Mouse (Mus musculus): ENCODE data around the gene Jazf1. TPM values are rescaled to one million over a fixed set of nuclear protein-coding genes. Genes with fewer than 3 reads are reported as not detected.

Jazf1 gene
- polyA plus RNA-seq, 1 experiment from 2014 or later = 10.2 TPM

DNA sequence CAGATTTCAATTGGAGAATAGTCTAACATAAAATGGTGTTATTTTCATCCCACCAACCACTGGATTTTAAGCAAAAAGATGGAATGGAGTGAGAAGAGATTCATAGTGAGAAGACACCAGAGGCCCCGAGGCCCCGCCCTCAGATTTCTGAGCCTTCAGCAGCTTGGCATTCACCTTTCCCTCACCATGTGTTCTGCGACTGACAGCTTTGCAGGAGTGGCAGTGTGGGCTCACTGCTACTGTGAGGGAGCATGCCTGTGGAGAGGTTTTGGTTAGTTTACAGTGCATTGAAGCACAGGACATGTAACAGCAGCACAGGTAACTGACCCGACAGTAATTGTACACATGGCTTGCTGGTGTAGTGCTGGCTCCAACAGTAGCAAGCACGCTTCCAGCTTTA, 118.1 kb downstream of the Jazf1 start:
- Histone ChIP-seq H3K9ac (no peak overlapping the region), H3K27ac (no peak overlapping the region), H3K27me3 (no peaks in the 10 kb centered on the region), H3K9me3 (no peaks in the 10 kb centered on the region), H3K4me2 (no peak overlapping the region), H3K4me3 (replicated peaks) (no peak overlapping the region), H3K36me3 (replicated peaks) (no peaks in the 10 kb centered on the region), H3K4me1 (peaks cover 9% of the 10 kb centered on the region)
- ATAC-seq (ENCODE audit: low FRiP score) = no peak
- WGBS = 83% methylated on average over 5 of the region's 5 CpGs

DNA sequence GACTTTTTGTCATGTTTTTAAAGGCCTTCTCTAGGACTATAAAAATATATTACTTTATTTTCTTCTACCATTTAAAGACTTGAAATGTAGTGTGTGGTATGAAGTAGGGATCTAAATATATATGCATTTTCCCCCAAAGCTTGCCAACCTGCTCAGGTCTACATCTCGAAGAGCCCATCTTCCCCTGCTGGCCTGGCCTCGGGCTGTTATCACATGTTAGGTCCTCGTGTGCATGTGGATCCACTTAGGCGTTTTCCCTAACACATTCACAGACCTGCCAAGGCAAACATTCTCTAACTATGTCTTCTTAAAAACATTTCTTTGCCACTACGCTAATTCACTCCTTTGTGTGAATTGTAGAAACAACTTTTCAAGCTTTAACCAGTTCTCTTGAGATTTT, 125.9 kb downstream of the Jazf1 start:
- Histone ChIP-seq H3K27me3 (no peaks in the 10 kb centered on the region), H3K27ac (no peak overlapping the region), H3K9ac (no peak overlapping the region), H3K9me3 (no peaks in the 10 kb centered on the region), H3K4me2 (no peak overlapping the region), H3K4me1 (no peaks in the 10 kb centered on the region; the same call in 1 of the 2 replicates), H3K36me3 (replicated peaks) (no peaks in the 10 kb centered on the region), H3K4me3 (replicated peaks) (no peak overlapping the region)
- no peak for ATAC-seq (ENCODE audit: low FRiP score)
- WGBS = 82% methylated on average over 5 of the region's 5 CpGs

DNA sequence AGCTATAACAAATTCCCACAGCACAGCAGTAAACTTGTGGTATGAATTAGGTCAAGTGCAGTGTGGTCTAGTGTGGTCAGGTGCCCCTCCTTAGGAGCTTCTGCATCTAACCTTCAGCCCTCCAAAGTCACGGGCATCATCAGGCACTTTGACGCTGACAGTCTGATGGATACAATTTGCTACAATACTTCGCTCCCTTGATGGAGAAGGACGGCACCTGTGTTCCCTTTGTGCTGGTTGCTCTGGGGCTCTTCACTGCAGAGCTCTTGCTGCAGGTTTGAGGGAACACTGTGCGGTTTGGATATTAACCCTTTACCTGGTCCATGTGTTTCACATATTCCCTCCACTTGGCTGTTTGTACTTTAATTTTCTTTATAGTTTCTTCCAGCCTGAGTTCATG, 126.3 kb downstream of the Jazf1 start:
- no peak overlapping the region for H3K27ac ChIP-seq
- no peaks in the 10 kb centered on the region; the same call in 1 of the 2 replicates for H3K4me1 ChIP-seq
- H3K9ac ChIP-seq = no peak overlapping the region
- no peaks in the 10 kb centered on the region for H3K9me3 ChIP-seq
- H3K36me3 ChIP-seq (replicated peaks) = no peaks in the 10 kb centered on the region
- H3K4me3 ChIP-seq (replicated peaks) = no peak overlapping the region
- no peaks in the 10 kb centered on the region for H3K27me3 ChIP-seq
- ATAC-seq (ENCODE audit: low FRiP score) = no peak
- no peak overlapping the region for H3K4me2 ChIP-seq
- WGBS = 74% methylated on average over 5 of the region's 5 CpGs

DNA sequence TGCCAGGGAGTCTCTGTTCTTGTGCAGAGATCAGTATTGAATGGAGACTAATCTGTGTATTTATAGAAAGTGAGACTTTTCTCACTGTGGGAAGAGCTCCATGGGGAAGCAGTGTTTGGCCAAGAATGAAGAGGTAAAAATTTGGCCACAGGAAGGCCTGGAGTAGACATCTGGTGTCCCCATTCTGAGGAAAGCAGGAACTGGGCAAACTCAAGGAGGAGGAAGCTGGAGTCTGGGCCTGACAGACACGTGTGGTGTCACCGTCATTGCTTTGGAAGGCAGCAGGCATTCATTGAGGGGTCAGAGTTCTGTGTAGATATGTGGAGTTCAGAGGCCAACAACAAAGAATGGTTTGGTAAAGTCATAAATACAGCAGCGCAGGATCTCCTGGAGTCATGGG, 130.5 kb downstream of the Jazf1 start:
- Histone ChIP-seq H3K27ac (no peak overlapping the region), H3K27me3 (no peaks in the 10 kb centered on the region), H3K4me1 (peaks cover 9% of the 10 kb centered on the region), H3K4me2 (no peak overlapping the region), H3K9ac (no peak overlapping the region), H3K36me3 (replicated peaks) (no peaks in the 10 kb centered on the region), H3K4me3 (replicated peaks) (no peak overlapping the region), H3K9me3 (no peaks in the 10 kb centered on the region)
- 83% methylated on average over 3 of the region's 3 CpGs for WGBS
- no peak for ATAC-seq (ENCODE audit: low FRiP score)

DNA sequence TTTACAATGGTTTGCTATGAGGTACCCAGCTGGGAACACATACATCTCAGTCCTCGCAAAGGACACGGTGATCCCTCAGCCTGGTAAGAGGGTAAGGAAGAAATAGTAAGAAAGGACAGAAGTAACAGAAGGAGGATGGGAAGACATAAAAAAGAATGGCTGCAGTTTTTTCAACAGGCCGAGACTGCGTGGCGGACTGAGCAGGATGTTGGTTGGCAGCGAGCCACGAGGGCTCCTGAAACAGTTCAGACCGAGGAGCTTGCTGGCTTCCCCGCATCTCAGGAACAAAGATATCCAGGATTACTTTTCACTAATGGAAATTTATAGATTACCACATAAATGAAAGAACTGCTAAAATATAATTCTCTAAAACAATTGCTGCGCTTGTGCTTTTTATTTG, 131.4 kb downstream of the Jazf1 start:
- Histone ChIP-seq H3K36me3 (replicated peaks) (no peaks in the 10 kb centered on the region), H3K4me2 (no peak overlapping the region), H3K9ac (no peak overlapping the region), H3K27ac (no peak overlapping the region), H3K27me3 (no peaks in the 10 kb centered on the region), H3K4me1 (peaks cover 11% of the 10 kb centered on the region), H3K9me3 (no peaks in the 10 kb centered on the region), H3K4me3 (replicated peaks) (no peak overlapping the region)
- no peak for ATAC-seq (ENCODE audit: low FRiP score)
- 73% methylated on average over 10 of the region's 10 CpGs for WGBS

DNA sequence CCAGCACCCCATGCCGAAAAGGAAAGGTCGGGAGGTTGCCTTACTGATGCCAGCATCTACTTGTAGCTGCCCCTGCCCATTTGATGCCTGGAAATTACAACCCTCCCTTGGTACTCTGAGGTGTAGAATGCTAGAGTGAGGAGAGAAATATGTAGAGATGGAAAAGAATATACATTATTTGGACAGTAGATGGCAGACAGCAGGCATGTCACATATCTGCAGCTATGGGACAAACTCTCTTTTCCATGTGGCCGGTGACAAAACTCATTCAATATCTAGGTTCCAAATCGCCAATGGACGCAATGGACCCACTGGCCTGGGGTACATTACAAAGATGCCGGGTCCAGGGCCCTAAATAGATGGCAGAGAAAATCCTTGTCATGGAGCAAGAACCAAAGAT, 134.4 kb downstream of the Jazf1 start:
- Histone ChIP-seq H3K4me2 (no peak overlapping the region), H3K36me3 (replicated peaks) (no peaks in the 10 kb centered on the region), H3K9ac (no peak overlapping the region), H3K4me1 (peaks cover 11% of the 10 kb centered on the region), H3K27me3 (no peaks in the 10 kb centered on the region), H3K9me3 (no peaks in the 10 kb centered on the region), H3K27ac (no peak overlapping the region), H3K4me3 (replicated peaks) (no peak overlapping the region)
- 89% methylated on average over 6 of the region's 6 CpGs for WGBS
- no peak for ATAC-seq (ENCODE audit: low FRiP score)

DNA sequence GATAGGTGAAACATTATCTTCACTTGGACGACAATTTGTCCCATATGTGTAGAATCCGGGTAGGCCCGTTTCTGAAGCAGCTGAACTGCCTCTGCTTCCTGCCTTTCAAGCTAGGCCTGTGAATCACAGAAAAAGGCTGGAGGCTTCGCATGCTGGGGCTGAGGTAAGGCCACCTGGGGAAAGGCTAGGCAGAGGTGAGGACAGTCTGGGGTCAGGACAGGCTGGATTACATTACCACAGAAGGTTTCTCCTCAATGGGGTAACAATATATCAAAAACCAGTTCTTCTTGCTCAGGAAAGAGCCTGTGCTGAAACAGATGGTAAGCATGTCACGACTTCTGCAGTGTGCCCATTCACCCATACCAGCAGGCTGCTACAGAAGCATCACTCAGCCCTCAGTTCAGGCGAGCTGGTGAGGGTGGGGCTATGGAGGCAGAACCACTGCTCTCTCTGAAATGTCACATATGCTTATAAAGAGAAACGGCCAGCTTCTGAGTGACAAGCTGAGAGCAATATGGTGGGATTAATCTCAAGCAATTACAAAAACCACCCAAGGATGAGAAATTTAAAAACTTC, 135.7 kb downstream of the Jazf1 start:
- no peaks in the 10 kb centered on the region for H3K9me3 ChIP-seq
- H3K4me1 ChIP-seq = peaks cover 11% of the 10 kb centered on the region
- no peak overlapping the region for H3K4me2 ChIP-seq
- H3K9ac ChIP-seq = no peak overlapping the region
- H3K27ac ChIP-seq = peak overlapping the region; percentile 46; the same call in 1 of the 2 replicates
- H3K4me3 ChIP-seq (replicated peaks) = no peak overlapping the region
- H3K27me3 ChIP-seq = no peaks in the 10 kb centered on the region
- no peak for ATAC-seq (ENCODE audit: low FRiP score)
- 66% methylated on average over 7 of the region's 7 CpGs for WGBS
- H3K36me3 ChIP-seq (replicated peaks) = no peaks in the 10 kb centered on the region

DNA sequence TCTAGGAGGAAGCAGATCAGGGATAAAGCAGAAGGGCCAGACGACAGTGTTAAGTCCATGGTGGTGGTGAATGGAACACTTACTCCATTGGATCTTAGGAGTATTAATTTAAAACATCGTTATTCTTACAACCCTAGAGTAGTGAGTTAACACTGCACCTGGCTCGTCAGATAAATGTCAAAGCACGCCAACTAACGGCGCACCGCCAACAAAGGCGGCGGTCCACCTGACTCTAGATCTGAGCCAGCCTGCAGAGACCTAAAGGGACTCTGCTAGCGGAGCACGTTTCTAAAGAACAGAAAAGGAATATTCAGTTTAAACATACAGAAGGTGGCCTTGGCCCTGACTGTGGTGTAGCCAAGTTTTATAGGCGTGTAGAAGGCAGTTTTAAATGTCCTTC, 139.1 kb downstream of the Jazf1 start:
- Histone ChIP-seq H3K4me2 (no peak overlapping the region), H3K9ac (no peak overlapping the region), H3K27ac (no peak overlapping the region), H3K4me3 (replicated peaks) (no peak overlapping the region), H3K36me3 (replicated peaks) (no peaks in the 10 kb centered on the region), H3K4me1 (peaks cover 8% of the 10 kb centered on the region; the same call in 1 of the 2 replicates), H3K27me3 (no peaks in the 10 kb centered on the region), H3K9me3 (no peaks in the 10 kb centered on the region)
- 75% methylated on average over 12 of the region's 12 CpGs for WGBS
- no peak for ATAC-seq (ENCODE audit: low FRiP score)

DNA sequence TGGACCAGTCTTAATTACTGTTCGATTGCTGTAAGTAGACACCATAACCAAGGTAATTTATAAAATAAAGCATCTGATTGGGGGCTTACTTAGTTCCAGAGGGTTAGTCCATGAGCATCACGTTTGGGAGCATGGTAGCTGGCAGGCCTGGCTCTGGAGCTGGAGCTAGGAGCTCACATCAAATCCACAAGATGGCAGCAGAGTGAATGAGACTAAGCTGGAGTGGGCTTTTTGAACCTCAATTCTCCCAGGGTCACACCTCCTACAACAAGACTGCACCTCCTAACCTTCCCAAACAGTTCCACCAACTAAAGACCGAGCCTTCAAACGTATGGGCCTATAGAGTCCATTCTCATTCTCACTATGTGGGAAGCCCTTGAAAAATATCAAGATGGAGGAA, 141.5 kb downstream of the Jazf1 start:
- H3K36me3 ChIP-seq (replicated peaks) = no peaks in the 10 kb centered on the region
- no peaks in the 10 kb centered on the region for H3K9me3 ChIP-seq
- H3K4me2 ChIP-seq = no peak overlapping the region
- no peak overlapping the region for H3K9ac ChIP-seq
- H3K27ac ChIP-seq = no peak overlapping the region
- no peak overlapping the region for H3K4me3 ChIP-seq (replicated peaks)
- no peaks in the 10 kb centered on the region for H3K4me1 ChIP-seq
- 0 out of 2 replicates have a peak, but pooled peaks cover 2% of the 10 kb centered on the region for H3K27me3 ChIP-seq
- ATAC-seq (ENCODE audit: low FRiP score) = no peak
- WGBS = 77% methylated on average over 4 of the region's 4 CpGs

DNA sequence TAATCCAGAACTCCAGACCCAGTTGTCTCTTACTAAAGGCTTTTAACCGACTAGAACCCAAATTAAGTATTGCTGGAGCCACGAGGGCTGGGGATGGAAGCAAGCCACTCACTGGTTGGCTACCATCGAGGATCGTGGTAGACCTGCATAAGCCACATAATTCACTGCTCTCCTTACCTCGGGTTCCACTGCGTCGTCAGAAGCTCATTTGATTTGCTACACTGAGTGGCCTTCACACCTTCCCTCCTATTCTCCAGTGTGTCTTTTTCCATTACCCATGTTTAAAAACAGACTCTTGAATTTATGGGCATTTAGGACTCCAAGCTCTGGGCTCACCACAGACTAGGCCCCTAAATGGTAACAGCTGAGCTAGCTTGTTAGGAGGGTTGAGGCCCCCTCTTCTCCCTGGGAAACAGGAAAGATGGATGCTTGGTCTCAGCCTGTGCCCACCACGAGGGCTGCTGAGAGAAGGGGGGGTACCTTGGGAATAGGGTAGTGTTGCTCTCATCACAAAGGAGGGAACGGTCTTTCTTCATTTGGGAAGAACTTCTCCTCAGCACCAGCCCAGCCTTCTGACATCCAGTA, 142.9 kb downstream of the Jazf1 start:
- Histone ChIP-seq H3K9ac (no peak overlapping the region), H3K9me3 (no peaks in the 10 kb centered on the region), H3K4me2 (no peak overlapping the region), H3K36me3 (replicated peaks) (no peaks in the 10 kb centered on the region), H3K27me3 (peaks cover 4% of the 10 kb centered on the region; the same call in 1 of the 2 replicates), H3K4me3 (replicated peaks) (no peak overlapping the region), H3K27ac (no peak overlapping the region), H3K4me1 (no peaks in the 10 kb centered on the region)
- no peak for ATAC-seq (ENCODE audit: low FRiP score)
- WGBS = 86% methylated on average over 9 of the region's 9 CpGs

DNA sequence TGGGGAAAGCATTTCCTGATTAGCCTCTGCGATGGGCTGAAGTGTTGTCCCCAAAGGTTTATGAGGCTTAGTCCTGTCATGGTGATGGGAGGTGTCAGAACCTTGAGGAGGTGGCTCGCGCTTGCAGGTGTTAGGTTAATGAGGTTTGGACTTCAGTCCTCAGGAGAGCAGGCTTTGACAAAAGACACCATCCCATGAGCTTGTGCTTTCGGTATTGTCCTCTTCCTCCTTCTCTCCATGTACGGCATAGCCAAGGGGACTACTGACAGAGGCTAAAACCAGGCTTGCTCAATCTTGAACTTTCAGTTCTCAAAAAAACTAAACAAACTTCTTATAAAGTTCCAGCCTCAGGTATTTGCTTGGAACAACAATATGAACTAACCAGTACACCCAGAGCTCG, 147.2 kb downstream of the Jazf1 start:
- Histone ChIP-seq H3K4me3 (replicated peaks) (no peak overlapping the region), H3K27me3 (peaks cover 20% of the 10 kb centered on the region), H3K4me1 (no peaks in the 10 kb centered on the region), H3K27ac (no peak overlapping the region), H3K36me3 (replicated peaks) (no peaks in the 10 kb centered on the region), H3K9me3 (no peaks in the 10 kb centered on the region), H3K4me2 (no peak overlapping the region), H3K9ac (no peak overlapping the region)
- 88% methylated on average over 6 of the region's 6 CpGs for WGBS
- ATAC-seq (ENCODE audit: low FRiP score) = no peak

DNA sequence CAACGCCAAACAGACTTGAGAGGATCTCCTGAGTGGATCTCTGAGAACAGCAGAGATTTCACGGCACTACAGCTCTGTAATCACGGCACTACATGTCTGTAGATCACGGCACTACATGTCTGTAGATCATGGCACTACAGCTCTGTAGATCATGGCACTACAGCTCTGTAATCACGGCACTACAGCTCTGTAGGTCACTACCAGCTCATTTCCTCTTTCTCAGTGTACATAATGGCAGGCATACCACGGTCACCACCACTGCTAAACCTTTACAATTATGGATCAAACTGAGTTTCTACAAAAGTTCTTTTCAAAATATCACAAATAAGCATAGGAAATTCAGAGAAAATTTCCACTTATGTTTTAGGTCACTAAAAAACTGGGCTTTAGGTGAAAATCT, 147.7 kb downstream of the Jazf1 start:
- Histone ChIP-seq H3K36me3 (replicated peaks) (no peaks in the 10 kb centered on the region), H3K4me1 (no peaks in the 10 kb centered on the region), H3K27ac (no peak overlapping the region), H3K9me3 (no peaks in the 10 kb centered on the region), H3K9ac (no peak overlapping the region), H3K4me2 (no peak overlapping the region), H3K4me3 (replicated peaks) (no peak overlapping the region), H3K27me3 (peaks cover 23% of the 10 kb centered on the region)
- 84% methylated on average over 6 of the region's 6 CpGs for WGBS
- no peak for ATAC-seq (ENCODE audit: low FRiP score)

DNA sequence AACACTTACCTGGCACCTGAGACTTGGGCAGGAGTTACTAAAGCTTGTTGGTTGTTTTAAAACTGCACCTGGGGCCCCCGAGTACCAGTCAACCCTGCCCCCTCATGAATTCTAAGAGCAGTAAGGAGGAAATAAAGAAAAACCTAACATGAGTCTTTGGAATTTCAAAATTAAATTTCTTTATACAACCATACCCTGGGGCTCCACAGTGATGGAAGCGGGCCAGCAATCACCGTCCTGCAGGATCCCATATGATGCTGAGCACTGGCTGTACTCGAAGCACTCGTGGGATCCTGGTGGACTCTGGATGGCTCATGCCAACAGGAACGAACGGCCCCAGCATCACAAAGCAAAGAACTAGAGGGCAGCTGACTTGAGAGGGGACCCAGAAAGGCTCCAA, 149.0 kb downstream of the Jazf1 start:
- Histone ChIP-seq H3K9me3 (no peaks in the 10 kb centered on the region), H3K27ac (no peak overlapping the region), H3K4me3 (replicated peaks) (no peak overlapping the region), H3K4me1 (no peaks in the 10 kb centered on the region), H3K36me3 (replicated peaks) (no peaks in the 10 kb centered on the region), H3K9ac (no peak overlapping the region), H3K27me3 (peaks cover 34% of the 10 kb centered on the region), H3K4me2 (no peak overlapping the region)
- ATAC-seq (ENCODE audit: low FRiP score) = no peak
- WGBS = 74% methylated on average over 7 of the region's 7 CpGs
